Mouse (Mus musculus): ENCODE results near the gene Greb1. TPM values are rescaled to one million over a fixed set of nuclear protein-coding genes. Genes with fewer than 3 reads are reported as not detected.

Greb1 gene
- total and polyA plus RNA-seq, 3 experiments: not detected

DNA sequence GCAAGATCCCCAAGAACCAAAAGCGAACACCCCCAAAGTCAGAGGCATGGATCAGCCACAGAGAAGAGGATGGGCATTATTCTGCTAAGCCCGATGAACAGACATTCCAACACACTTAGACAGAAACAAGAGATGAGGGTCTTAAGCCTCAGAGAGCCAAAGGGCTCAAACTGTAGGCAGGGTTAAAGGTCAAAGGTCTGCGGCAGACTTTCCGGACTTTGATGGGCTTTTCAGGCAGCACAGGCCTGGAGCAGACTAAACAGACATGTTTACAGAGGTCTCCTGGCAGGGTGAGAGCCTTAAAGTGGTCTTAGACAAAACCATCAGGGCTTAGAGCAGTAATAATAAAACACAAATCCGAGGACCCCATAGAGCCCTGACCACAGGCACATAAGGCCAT lies 63.4 kb downstream of the Greb1 start:
- no peak overlapping the region for H3K9ac ChIP-seq (ENCODE audit: control insufficient read depth, low read depth, low read length, poor library complexity, severe bottlenecking)
- H3K4me3 ChIP-seq (ENCODE audit: control insufficient read depth in 1 of 2, insufficient read depth in 1 of 2, low read depth in 2 of 2, low read length in 2 of 2): no peak overlapping the region
- H3K79me2 ChIP-seq (ENCODE audit: control insufficient read depth, insufficient read depth, low read length, poor library complexity): no peaks in the 10 kb centered on the region
- H3K27ac ChIP-seq (ENCODE audit: control insufficient read depth, low read depth, low read length): no peak overlapping the region
- no peaks in the 10 kb centered on the region for H3K9me3 ChIP-seq (replicated peaks; ENCODE audit: insufficient read depth, low read length)
- TF ChIP-seq MAZ (IDR thresholded peaks at IDR 0.05; ENCODE audit: low read depth, low read length) (no peak), ZKSCAN1 (IDR thresholded peaks at IDR 0.05; ENCODE audit: low read depth, low read length) (no peak), POLR2AphosphoS5 (IDR thresholded peaks at IDR 0.05; ENCODE audit: borderline replicate concordance, low read depth, low read length) (no peak), CHD1 (IDR thresholded peaks at IDR 0.05; ENCODE audit: low read depth, low read length) (no peak), GABPA (IDR thresholded peaks at IDR 0.05; ENCODE audit: low read depth, low read length) (no peak), SIN3A (IDR thresholded peaks at IDR 0.05; ENCODE audit: low read length) (no peak), HCFC1 (IDR thresholded peaks at IDR 0.05; ENCODE audit: low read depth, low read length) (no peak), UBTF (IDR thresholded peaks at IDR 0.05; ENCODE audit: borderline replicate concordance, insufficient read depth, low read depth, low read length) (no peak), MAX (IDR thresholded peaks at IDR 0.05; ENCODE audit: low read length) (no peak), TCF12 (IDR thresholded peaks at IDR 0.05; ENCODE audit: low read depth, low read length) (no peak), BHLHE40 (IDR thresholded peaks at IDR 0.05; ENCODE audit: borderline replicate concordance, low read depth, low read length) (no peak), RCOR1 (IDR thresholded peaks at IDR 0.05; ENCODE audit: low read depth, low read length) (no peak)
- peaks cover 3 to 7% of the 10 kb centered on the region in 2 experiments for H3K27me3 ChIP-seq (ENCODE audit: control insufficient read depth in 1 of 2, insufficient read depth in 2 of 2, low read length in 2 of 2)
- no peaks in the 10 kb centered on the region for H3K36me3 ChIP-seq (ENCODE audit: control insufficient read depth in 1 of 2, insufficient read depth in 2 of 2, low read length in 2 of 2)
- DNase-seq (ENCODE audit: low read depth, low spot score): no peak
- H3K4me1 ChIP-seq (ENCODE audit: control insufficient read depth in 1 of 2, insufficient read depth in 2 of 2, low read length in 2 of 2): no peaks in the 10 kb centered on the region

GRCm38 (mm10) chr12:16734698-16735097 lies 66.0 kb downstream of the Greb1 start:
- Histone ChIP-seq H3K27ac (ENCODE audit: control insufficient read depth, low read depth, low read length) (no peak overlapping the region), H3K79me2 (ENCODE audit: control insufficient read depth, insufficient read depth, low read length, poor library complexity) (no peaks in the 10 kb centered on the region), H3K4me3 (ENCODE audit: control insufficient read depth in 1 of 2, insufficient read depth in 1 of 2, low read depth in 2 of 2, low read length in 2 of 2) (no peak overlapping the region), H3K36me3 (ENCODE audit: control insufficient read depth in 1 of 2, insufficient read depth in 2 of 2, low read length in 2 of 2) (no peaks in the 10 kb centered on the region), H3K9ac (ENCODE audit: control insufficient read depth, low read depth, low read length, poor library complexity, severe bottlenecking) (no peak overlapping the region), H3K27me3 (ENCODE audit: control insufficient read depth in 1 of 2, insufficient read depth in 2 of 2, low read length in 2 of 2) (peaks cover 3% of the 10 kb centered on the region in 2 experiments; a peak in 3 of 4 replicates), H3K9me3 (replicated peaks; ENCODE audit: insufficient read depth, low read length) (no peaks in the 10 kb centered on the region), H3K4me1 (ENCODE audit: control insufficient read depth in 1 of 2, insufficient read depth in 2 of 2, low read length in 2 of 2) (no peaks in the 10 kb centered on the region)
- no peak for TF ChIP-seq CTCF (IDR thresholded peaks at IDR 0.05 in 2 of 3, conservative IDR thresholded peaks at IDR 0.05 in 1 of 3; ENCODE audit: control insufficient read depth in 1 of 3, insufficient read depth in 1 of 3, low read depth in 2 of 3, low read length in 3 of 3, poor library complexity in 1 of 3, severe bottlenecking in 1 of 3)
- no peak for TF ChIP-seq USF2 (IDR thresholded peaks at IDR 0.05; ENCODE audit: borderline replicate concordance in 1 of 2, insufficient read depth in 1 of 2, low read depth in 1 of 2, low read length in 2 of 2)
- no peak for TF ChIP-seq MAFK (IDR thresholded peaks at IDR 0.05; ENCODE audit: borderline replicate concordance, low read depth, low read length)
- TF ChIP-seq CHD1 (IDR thresholded peaks at IDR 0.05; ENCODE audit: low read depth, low read length): no peak
- no peak for TF ChIP-seq POLR2AphosphoS2 (IDR thresholded peaks at IDR 0.05; ENCODE audit: low read length)
- TF ChIP-seq SMC3 (IDR thresholded peaks at IDR 0.05; ENCODE audit: low read depth, low read length): no peak
- no peak for TF ChIP-seq POLR2A (IDR thresholded peaks at IDR 0.05; ENCODE audit: control insufficient read depth in 1 of 2, insufficient read depth in 1 of 2, low read depth in 1 of 2, low read length in 2 of 2, poor library complexity in 1 of 2)
- TF ChIP-seq MYC (IDR thresholded peaks at IDR 0.05; ENCODE audit: low read depth, low read length): no peak
- no peak for TF ChIP-seq SIN3A (IDR thresholded peaks at IDR 0.05; ENCODE audit: low read length)
- TF ChIP-seq ZMIZ1 (IDR thresholded peaks at IDR 0.05; ENCODE audit: low read depth, low read length): no peak
- TF ChIP-seq MAZ (IDR thresholded peaks at IDR 0.05; ENCODE audit: low read depth, low read length): no peak
- TF ChIP-seq ELF1 (IDR thresholded peaks at IDR 0.05; ENCODE audit: low read depth, low read length): no peak
- TF ChIP-seq MYB (IDR thresholded peaks at IDR 0.05; ENCODE audit: low read depth, low read length): no peak
- no peak for TF ChIP-seq USF1 (IDR thresholded peaks at IDR 0.05; ENCODE audit: low read depth, low read length)
- no peak for TF ChIP-seq RAD21 (IDR thresholded peaks at IDR 0.05; ENCODE audit: low read depth, low read length)
- TF ChIP-seq ZC3H11A (IDR thresholded peaks at IDR 0.05; ENCODE audit: low read depth, low read length): no peak
- TF ChIP-seq MAX (IDR thresholded peaks at IDR 0.05; ENCODE audit: low read length): no peak
- DNase-seq (ENCODE audit: low read depth, low spot score): no peak
